Mouse (Mus musculus) stomach, embryonic 14.5 days (tissue): Measurements from ENCODE around the gene D17H6S53E. TPM values are rescaled to one million over a fixed set of nuclear protein-coding genes. Genes with fewer than 3 reads are reported as not detected.

Experiments used
- ATAC-seq: fragments of 200-750 bp; cut with Nextera tagmentation; 2 replicates; pipeline ENCODE4 v1.8.0; 2017; ENCODE audit warnings: low read depth, moderate TSS enrichment; ENCODE audit not compliant: insufficient number of reproducible peaks, insufficient read depth, low FRiP score
- H3K27ac ChIP-seq: fragments of 300-500 bp; sonication (generic); 2 replicates; pipeline ENCODE4 v1.5.1; 2014; ENCODE audit warnings: mild to moderate bottlenecking, low read length, moderate library complexity, mixed read lengths
- H3K27me3 ChIP-seq: fragments of 300-500 bp; sonication (generic); 2 replicates; pipeline ENCODE4 v1.6.1; 2014; ENCODE audit warnings: low read length, control low read depth, mixed read lengths; ENCODE audit not compliant: control insufficient read depth, insufficient read depth
- H3K36me3 ChIP-seq: fragments of 300-500 bp; sonication (generic); 2 replicates; pipeline ENCODE4 v1.6.1; 2014; ENCODE audit warnings: mild to moderate bottlenecking, control low read depth, low read length, moderate library complexity, mixed read lengths; ENCODE audit not compliant: control insufficient read depth, insufficient read depth
- H3K4me1 ChIP-seq: fragments of 300-500 bp; sonication (generic); 2 replicates; pipeline ENCODE4 v1.6.1; 2014; ENCODE audit warnings: low read length, control low read depth, mixed read lengths; ENCODE audit not compliant: control insufficient read depth, insufficient read depth
- H3K4me2 ChIP-seq: fragments of 300-500 bp; sonication (generic); replicated peaks from 2 replicates; pipeline ENCODE4 v1.6.1; 2014; ENCODE audit warnings: low read depth, low read length, control low read depth
- H3K4me3 ChIP-seq: fragments of 300-500 bp; sonication (generic); 2 replicates; pipeline ENCODE4 v1.5.1; 2014; ENCODE audit warnings: low read depth, low read length, control low read depth
- H3K9ac ChIP-seq: fragments of 300-500 bp; sonication (generic); replicated peaks from 2 replicates; pipeline ENCODE4 v1.6.1; 2014; ENCODE audit warnings: low read depth, mild to moderate bottlenecking, control low read depth, low read length, moderate library complexity, mixed read lengths
- H3K9me3 ChIP-seq: fragments of 300-500 bp; sonication (generic); 2 replicates; pipeline ENCODE4 v1.6.1; 2016; ENCODE audit warnings: low read depth, low read length, control low read depth; ENCODE audit not compliant: control insufficient read depth
- WGBS: fragments of 180-500 bp; shearing (Covaris S2); extraction: QIAGEN DNeasy Blood & Tissue Kit; methylation state at CpG from one replicate; pipeline ENCODE4 v1.1.7; 2014; 5-methylcytosine and 5-hydroxymethylcytosine counted together
- polyA plus RNA-seq: library from polyadenylated mRNA; unstranded; fragments of >200 nt; fragmentation: Nextera tagmentation; extraction: Ambion mirVana; gene quantifications from 2 replicates; pipeline ENCODE4 v1.2.1, GENCODE M21; 2014

The D17H6S53E gene
- polyA plus RNA-seq, 1 experiment from 2014 or later, result 13.3 TPM

DNA sequence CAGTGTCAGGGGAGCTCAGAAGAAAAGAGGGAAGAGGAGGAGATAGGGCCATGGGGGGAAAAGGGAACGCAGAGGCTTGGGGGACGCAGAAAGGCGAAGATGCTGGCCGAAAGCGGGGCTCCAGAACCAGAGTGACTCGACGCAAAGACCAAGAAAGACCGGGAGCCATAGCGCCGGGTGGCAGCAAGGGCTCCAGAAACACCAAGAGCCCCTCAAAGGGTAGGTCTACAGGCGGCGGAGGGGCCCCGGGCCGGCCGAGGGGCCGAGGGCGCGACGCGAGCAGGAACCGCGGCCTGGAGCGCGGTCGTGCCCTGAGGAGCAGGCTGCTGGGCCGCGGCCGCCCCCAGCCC is 38.0 kb downstream of the D17H6S53E start:
- peaks cover 18% of the 10 kb centered on the region for H3K4me1 ChIP-seq
- H3K27ac ChIP-seq, result peak overlapping the region; percentile 95
- H3K4me2 ChIP-seq, result peak overlapping the region; percentile 59
- no peaks in the 10 kb centered on the region for H3K9me3 ChIP-seq
- H3K4me3 ChIP-seq, result peak overlapping the region; percentile 99
- H3K9ac ChIP-seq, result peak overlapping the region; percentile 100
- WGBS, result under 1% methylated on average over 21 of the region's 28 CpGs
- peaks cover 32% of the 10 kb centered on the region for H3K36me3 ChIP-seq
- no peaks in the 10 kb centered on the region for H3K27me3 ChIP-seq
- no peak for ATAC-seq

DNA sequence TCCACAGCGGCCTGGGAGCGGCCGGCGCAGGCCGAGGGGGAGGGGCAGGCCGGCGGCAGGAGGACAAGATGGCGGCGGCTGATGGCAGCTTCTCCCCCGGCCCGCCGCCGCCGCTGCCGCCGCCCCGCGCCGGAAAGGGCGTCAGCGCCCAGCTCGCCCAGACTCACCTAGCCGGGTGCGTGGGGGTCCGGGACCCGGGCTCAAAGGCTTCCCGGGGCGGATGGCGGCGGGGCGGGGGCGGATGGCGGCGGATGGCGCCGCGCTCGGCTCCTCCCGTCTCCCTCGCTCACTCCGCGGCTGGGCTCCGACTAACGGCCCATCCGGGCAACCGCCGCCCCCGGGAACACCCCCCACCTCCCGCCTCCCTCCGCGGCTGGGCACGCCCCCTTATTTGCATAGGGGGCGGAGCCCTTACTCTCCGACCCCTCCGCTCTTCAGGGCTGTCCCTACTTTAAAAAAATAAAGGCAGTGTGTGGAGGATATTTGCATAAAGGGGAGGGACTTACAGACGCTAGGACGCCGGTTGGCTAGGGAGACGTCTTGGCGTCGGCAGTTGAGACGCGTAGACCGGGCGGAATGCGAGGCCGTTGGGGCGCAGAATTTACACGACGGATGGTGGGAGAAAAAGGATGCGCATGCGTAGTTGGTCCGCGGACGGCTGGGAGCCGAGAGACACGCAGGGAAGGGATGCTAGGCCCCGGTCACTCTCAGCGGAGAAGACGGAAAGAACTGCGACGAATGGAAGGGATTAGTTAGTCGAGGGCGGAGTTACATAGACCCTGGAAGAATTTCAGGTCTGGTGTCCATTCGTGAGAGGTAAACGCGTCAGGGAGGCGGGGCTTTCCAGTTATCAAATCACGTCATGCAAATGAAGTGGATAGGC is 38.6 kb downstream of the D17H6S53E start, which contains the start of gene Prrc2a:
TSS of gene Prrc2a (minus strand) at position 330 of the 883 bp plus-strand sequence.
- peak; percentile 97 for ATAC-seq
- under 1% methylated on average over 66 of the region's 89 CpGs for WGBS

DNA sequence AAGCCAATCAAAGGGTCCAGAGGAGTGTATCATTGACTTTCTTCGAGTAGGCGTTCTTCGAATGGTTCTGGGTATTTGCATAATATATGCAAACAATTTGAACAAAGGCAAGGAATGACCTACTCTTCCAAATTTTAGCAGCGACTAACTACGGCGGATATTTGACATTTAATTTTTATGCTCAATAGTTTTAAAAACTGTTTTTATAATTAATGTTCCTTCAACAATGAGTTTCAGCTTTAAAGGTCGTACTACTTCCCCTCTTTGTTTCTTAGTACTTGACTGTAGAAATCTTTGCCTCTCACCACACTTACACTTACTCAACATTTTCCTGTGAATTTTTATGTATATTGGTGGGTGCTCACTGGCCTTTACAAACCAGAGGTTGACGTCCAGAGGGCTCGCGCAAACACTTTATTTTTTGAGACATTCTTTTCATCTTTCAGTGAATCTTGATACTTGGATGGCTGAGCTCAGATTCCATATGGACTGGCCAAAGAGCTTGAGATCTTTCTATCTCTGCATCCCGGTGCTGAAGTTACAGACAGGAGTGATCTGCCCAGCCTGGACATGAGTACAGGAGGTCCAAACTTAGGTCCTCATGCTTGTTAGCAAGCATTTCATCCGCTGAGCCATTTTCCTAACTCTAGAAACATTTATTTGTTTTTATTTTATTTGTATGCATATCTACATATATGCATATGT is 39.4 kb downstream of the D17H6S53E start:
- H3K9ac ChIP-seq, result 0 out of 2 replicates have a peak overlapping the region, but pooled peaks have one; percentile 41
- H3K27ac ChIP-seq, result peak overlapping the region; percentile 96
- peaks cover 18% of the 10 kb centered on the region for H3K4me1 ChIP-seq
- no peak for ATAC-seq
- H3K36me3 ChIP-seq, result peaks cover 18% of the 10 kb centered on the region
- H3K9me3 ChIP-seq, result no peaks in the 10 kb centered on the region
- WGBS, result 19% methylated on average over 12 of the region's 12 CpGs
- H3K4me2 ChIP-seq, result peak overlapping the region; percentile 56
- H3K27me3 ChIP-seq, result no peaks in the 10 kb centered on the region
- H3K4me3 ChIP-seq, result peak overlapping the region; percentile 99

More for the DNA sequence above, 38.6 kb downstream of the D17H6S53E start, which contains the start of gene Prrc2a:
- Histone ChIP-seq H3K9ac (peak within 1 kb of the TSS; percentile 100), H3K4me2 (peak within 1 kb of the TSS; percentile 59), H3K27me3 (no peaks in the 10 kb centered on the region), H3K4me1 (peaks cover 18% of the 10 kb centered on the region), H3K4me3 (peak within 1 kb of the TSS; percentile 99), H3K36me3 (peaks cover 26% of the 10 kb centered on the region), H3K9me3 (no peaks in the 10 kb centered on the region), H3K27ac (peak within 1 kb of the TSS; percentile 96)

DNA sequence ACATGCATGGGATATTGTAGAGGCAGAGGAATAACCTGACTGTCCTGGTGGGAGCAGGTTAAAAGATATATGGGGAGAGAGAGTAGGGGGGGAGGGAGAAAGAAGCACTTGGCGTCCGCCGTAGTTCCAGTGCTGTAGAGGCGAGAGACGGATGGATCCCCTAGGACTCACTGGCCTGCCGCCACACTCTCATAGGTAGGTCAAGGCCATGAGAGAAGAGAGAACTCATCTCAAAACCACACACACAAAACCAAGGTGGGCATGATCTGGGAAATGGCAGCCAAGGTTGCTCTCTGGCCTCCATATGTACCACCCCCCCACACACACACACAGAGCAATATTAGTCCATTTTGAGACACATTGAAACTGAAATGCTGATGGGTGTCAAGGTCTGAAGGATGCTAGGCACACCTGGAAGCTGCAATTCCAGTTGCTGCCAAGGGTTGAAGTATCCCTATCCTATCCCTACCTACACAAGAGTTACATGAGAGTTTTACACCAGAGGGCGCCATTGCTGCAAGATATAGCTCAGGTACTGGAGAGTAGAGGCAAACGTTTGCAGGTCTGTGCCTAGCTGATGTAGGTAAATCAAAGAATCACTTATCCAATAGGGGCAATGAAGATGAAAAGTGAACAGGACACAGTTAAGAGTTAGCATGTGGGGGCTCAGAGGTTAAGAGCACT is 40.3 kb downstream of the D17H6S53E start:
- H3K36me3 ChIP-seq, result peaks cover 9% of the 10 kb centered on the region
- H3K4me3 ChIP-seq, result 0 out of 2 replicates have a peak overlapping the region, but pooled peaks have one; percentile 99
- no peak overlapping the region for H3K27ac ChIP-seq

DNA sequence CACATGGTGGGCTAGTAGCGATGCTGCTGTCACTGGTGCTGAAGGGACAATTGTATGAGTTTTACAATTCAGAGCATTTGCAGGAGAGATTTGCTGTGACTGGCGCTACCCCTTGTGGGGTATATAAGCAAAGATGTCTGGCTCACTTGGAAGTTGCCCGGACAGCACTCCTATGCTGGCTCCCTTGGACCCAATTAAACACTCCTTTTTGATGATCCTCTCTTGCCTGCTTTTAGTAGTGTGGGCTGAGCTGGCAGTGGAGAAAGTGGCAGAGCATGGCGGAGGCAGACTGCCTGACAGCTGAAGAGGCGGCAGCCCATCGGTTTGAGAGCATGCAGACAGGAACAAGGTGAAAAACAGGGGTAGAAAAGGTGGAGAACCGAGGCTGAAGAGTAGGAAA is 41.6 kb downstream of the D17H6S53E start:
- Histone ChIP-seq H3K36me3 (no peaks in the 10 kb centered on the region), H3K27ac (no peak overlapping the region), H3K4me3 (no peak overlapping the region), H3K9ac (no peak overlapping the region), H3K9me3 (no peaks in the 10 kb centered on the region), H3K4me1 (peaks cover 8% of the 10 kb centered on the region; the same call in 1 of the 2 replicates), H3K27me3 (no peaks in the 10 kb centered on the region), H3K4me2 (no peak overlapping the region)
- WGBS, result 84% methylated on average over 7 of the region's 7 CpGs
- ATAC-seq, result no peak

More for the DNA sequence above, 40.3 kb downstream of the D17H6S53E start:
- WGBS, result 65% methylated on average over 8 of the region's 8 CpGs
- ATAC-seq, result no peak
- H3K4me2 ChIP-seq, result peak overlapping the region; percentile 56
- H3K27me3 ChIP-seq, result no peaks in the 10 kb centered on the region
- H3K9me3 ChIP-seq, result no peaks in the 10 kb centered on the region
- H3K4me1 ChIP-seq, result peaks cover 18% of the 10 kb centered on the region
- H3K9ac ChIP-seq, result no peak overlapping the region

DNA sequence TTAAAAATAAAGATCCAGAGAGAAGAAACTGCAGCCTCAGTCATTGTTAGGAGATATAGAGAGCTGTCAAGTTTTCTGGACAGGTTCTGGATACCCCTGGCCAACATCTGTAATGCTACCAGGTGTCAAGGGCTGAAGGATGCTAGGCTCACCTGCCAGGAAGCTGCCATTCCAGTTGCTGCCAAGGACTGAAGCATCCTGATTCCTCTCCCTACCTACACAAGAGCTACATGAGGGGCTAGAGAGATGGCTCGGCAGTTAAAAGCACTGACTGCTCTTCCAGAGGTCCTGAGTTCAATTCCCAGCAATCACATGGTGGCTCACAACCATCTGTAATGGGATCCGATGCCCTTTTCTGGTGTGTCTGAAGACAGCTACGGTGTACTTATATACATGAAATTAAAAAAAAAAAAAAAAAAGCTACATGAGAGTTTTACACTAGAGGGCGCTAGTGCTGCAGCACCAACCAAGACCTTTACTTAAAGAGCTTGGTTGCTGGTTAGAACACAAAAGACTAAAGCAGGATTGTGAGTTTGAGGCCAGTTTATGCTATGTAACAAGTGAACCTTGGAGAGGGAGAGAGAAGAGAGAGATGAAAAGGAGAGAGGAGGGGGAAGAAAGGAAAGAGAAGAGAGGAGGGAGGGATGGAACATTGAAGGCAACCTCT is 42.5 kb downstream of the D17H6S53E start:
- no peak overlapping the region for H3K9ac ChIP-seq
- H3K4me1 ChIP-seq, result 0 out of 2 replicates have a peak, but pooled peaks cover 6% of the 10 kb centered on the region
- no peaks in the 10 kb centered on the region for H3K36me3 ChIP-seq
- 14% methylated on average over 4 of the region's 4 CpGs for WGBS
- no peak overlapping the region for H3K4me2 ChIP-seq
- H3K4me3 ChIP-seq, result no peak overlapping the region
- no peaks in the 10 kb centered on the region for H3K9me3 ChIP-seq
- H3K27me3 ChIP-seq, result no peaks in the 10 kb centered on the region
- no peak for ATAC-seq
- no peak overlapping the region for H3K27ac ChIP-seq

DNA sequence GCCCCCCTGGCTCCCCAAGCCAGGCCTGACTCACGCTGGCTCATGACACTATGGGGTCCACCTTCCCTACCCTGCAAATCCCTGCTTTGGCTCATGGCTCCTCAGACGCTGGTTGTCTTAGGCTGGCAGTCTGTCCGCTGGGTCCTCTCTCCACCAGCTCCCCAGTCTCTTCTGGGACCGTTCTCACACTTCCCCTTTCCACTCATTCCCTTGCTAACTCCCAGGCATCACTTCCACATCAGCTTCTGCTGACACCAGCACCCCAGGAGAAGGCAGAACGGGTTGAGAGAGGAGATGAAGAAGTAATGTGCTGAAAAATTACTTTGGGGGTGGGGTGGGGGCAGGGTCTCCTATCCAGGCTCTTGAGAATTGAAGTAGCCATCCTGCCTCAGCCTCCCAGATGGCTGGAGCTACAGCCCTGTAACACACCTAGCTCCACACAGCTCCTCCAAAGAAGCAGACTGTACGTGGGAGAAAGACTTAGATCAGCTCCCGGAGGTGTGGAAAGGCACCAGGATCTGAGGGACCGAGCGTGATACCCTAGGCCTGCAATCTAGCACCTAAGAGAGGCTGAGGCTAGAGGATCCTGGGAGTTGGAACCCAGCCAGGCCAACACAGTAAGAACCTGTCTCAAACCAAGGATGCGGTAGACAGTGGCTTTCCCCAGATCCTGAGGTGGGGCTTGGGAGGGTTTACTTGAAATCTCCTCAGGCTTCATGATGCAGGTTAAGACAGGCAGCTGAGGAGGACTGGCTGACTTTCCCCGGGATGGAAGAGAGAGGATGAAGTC is 46.5 kb downstream of the D17H6S53E start:
- Histone ChIP-seq H3K4me2 (no peak overlapping the region), H3K27ac (no peak overlapping the region), H3K4me3 (no peak overlapping the region), H3K9ac (no peak overlapping the region), H3K27me3 (no peaks in the 10 kb centered on the region), H3K4me1 (no peaks in the 10 kb centered on the region), H3K36me3 (no peaks in the 10 kb centered on the region), H3K9me3 (no peaks in the 10 kb centered on the region)
- ATAC-seq, result no peak
- 67% methylated on average over 11 of the region's 11 CpGs for WGBS
